Mouse (Mus musculus): ENCODE measurements around the gene Capn11.

GRCm38 (mm10) chr17:45684667-45685131 lies 25.6 kb upstream of the Capn11 start:
- TF ChIP-seq CTCF (IDR thresholded peaks at IDR 0.05; ENCODE audit: insufficient read depth, low read depth, low read length) (no peak), POLR2A (IDR thresholded peaks at IDR 0.05; ENCODE audit: insufficient read depth, low read depth, low read length) (no peak)

Data from olfactory bulb, adult 2 months (tissue).